Mouse (Mus musculus): ENCODE results near the gene Cyp27a1.
A peak's percentile ranks its signal among the peaks of the same experiment; 100 is the strongest.

Cyp27a1 gene

GRCm38 (mm10) chr1:74773136-74773535 lies 59.8 kb downstream of the Cyp27a1 start:
- peak; percentile 74 to 80 for DNase-seq

GRCm38 (mm10) chr1:74774062-74774461 lies 60.7 kb downstream of the Cyp27a1 start:
- no peak for DNase-seq

GRCm38 (mm10) chr1:74775816-74776215 lies 62.4 kb downstream of the Cyp27a1 start:
- DNase-seq = peak in 1 of 2 experiments; percentile 38

DNA sequence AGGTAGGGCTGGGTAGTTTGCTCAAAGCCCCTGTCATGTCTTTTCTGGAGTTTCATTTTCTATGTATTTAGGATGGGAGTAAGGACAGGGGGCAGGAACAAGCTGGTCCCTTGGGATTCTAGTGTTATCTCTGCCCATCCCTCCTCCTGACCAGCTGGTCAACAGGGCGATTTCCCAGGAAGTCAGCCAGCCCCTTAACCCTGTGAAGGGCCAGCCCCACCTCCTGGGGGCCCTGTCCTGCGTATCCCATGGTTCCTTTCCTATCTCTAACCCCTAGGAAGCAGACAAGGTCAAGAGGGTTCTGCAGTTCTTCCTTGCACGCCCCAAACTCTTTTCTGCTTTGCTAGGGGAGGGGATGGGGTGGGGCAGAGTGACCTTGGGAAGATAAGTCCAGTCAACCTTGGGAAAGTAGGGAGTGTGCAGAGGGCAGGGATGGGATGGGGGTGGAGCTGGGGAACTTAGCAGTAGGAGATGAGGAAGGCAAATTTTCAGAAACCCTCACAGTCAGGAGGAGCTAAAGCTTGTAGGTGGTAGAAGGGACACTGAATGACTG lies 65.6 kb downstream of the Cyp27a1 start:
- DNase-seq = no peak

DNA sequence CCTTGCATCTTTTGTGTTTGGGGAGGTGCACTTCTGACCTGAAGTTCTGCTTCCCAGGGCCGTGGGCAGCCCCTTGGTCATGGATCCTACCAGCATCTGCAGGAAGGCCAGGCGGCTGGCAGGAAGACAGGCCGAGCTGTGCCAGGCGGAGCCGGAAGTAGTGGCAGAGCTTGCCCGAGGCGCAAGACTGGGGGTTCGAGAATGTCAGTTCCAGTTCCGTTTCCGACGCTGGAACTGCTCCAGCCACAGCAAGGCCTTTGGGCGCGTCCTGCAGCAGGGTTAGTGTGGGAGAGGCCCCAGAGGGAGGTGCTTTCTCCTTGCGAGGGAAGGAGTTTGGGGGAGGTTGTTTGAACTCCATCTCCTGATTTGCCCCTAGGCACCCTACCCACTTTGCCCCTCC lies 68.7 kb downstream of the Cyp27a1 start:
- DNase-seq = no peak

GRCm38 (mm10) chr1:74783554-74783953 lies 70.2 kb downstream of the Cyp27a1 start:
- DNase-seq = no peak

DNA sequence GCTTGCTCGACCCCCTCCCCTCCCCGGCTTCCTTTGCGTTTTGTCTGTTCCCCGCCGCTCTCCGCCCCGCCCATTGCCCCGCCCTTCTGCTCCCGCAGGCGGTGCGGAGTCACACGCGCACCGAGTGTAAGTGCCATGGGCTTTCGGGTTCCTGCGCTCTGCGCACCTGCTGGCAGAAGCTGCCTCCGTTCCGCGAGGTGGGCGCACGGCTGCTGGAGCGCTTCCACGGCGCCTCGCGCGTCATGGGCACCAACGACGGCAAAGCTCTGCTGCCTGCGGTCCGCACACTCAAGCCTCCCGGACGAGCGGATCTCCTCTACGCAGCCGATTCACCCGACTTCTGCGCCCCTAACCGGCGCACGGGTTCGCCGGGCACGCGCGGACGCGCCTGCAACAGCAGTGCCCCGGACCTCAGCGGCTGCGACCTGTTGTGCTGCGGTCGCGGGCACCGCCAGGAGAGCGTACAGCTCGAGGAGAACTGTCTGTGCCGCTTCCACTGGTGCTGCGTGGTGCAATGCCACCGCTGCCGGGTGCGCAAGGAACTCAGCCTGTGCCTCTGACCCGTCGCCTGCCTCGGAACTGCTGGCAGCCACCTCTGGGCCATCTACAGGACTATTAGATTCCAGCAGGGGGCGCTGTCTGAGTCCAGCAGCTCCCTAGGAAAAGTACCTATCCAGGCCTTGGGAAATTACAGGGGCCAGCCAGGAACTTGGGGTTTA lies 70.8 kb downstream of the Cyp27a1 start:
- DNase-seq = peak in 1 of 2 experiments; percentile 71
